Mouse (Mus musculus): Measurements from ENCODE around the gene 1700001K19Rik.
"Not testable (repeated sequence)": the region's sequence is repeated elsewhere in the genome, so short reads cannot be mapped to it uniquely, and the experiment has no call there.

1700001K19Rik gene

DNA sequence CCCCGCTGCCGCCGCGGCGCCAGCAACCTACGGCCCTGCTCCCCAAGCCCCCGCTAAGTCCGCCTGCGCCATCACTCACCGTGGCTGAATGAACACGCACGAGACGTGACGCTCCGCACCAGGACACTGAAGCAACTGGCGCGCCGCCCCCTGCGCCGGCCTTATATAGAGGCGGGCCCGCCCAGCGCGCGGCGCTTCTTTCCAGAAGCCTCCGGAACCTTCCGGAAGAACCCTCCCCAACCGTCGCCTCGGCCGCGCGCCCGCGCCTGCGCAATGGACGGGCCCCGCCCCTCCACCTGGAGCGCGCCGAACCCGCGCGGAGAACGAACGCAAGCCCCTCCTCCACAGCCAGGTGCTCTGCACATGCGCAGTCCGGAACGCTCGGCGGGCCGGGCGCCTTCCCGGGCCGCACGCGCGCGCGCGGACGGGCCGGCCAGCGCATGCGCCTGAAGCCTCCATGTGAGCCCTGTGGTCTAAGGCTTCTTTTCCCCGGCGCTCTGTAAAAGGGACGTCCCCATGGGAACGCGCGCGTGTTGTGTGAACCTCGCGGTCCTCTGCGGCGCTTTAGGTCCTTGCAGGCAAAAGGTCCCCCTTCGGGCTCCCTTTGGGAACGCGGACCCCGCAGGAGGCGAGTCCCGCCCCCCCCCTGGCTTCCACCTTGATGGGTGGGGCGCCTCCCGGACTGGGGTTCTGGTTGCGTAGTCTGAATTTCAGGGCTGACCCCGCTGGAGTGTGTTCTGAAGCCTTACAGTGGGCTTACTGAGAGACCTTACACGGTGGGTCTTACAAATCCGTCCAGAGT, 14.0 kb upstream of the 1700001K19Rik start:
- peak; percentile 97 for DNase-seq (ENCODE audit: low spot score in 2 of 2)

- peak; percentile 55 to 68 for DNase-seq (ENCODE audit: low spot score in 2 of 2)
These were observed 13.3 kb upstream of the 1700001K19Rik start for GRCm38 (mm10) chr12:110695676-110696171.

GRCm38 (mm10) chr12:110693378-110693777, 11.0 kb upstream of the 1700001K19Rik start:
- not testable (repeated sequence) for DNase-seq (ENCODE audit: low spot score in 2 of 2)

GRCm38 (mm10) chr12:110689919-110690643, 7.7 kb upstream of the 1700001K19Rik start:
- no peak for DNase-seq (ENCODE audit: low spot score in 2 of 2)

- DNase-seq (ENCODE audit: low spot score in 2 of 2) = not testable (repeated sequence)
These were observed 6.5 kb upstream of the 1700001K19Rik start for GRCm38 (mm10) chr12:110688921-110689320.

GRCm38 (mm10) chr12:110687894-110688734, 5.7 kb upstream of the 1700001K19Rik start:
- peak; percentile 39 to 61 for DNase-seq (ENCODE audit: low spot score in 2 of 2)

GRCm38 (mm10) chr12:110683580-110683979, 1.2 kb upstream of the 1700001K19Rik start:
- no peak for DNase-seq (ENCODE audit: low spot score in 2 of 2)

DNA sequence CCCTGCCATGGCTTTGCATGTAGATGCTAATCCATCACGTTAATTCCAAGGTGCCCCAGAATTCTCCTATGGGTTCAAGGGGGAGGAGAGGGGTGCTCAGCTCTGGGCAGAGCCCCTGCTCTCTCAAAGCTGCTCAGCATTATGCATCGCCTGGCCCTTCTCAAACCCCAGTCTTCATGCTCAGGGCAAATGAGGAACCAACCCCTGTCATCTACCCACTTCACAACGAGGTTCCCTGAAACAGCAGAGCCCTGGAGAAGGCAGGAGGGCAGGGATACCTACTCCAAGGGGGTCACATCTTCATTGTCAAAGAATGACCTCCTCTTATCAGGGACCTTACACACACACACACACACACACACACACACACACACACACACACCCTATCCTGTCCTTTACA, 541 bp downstream of the 1700001K19Rik start:
- DNase-seq (ENCODE audit: low spot score in 2 of 2) = no peak

DNA sequence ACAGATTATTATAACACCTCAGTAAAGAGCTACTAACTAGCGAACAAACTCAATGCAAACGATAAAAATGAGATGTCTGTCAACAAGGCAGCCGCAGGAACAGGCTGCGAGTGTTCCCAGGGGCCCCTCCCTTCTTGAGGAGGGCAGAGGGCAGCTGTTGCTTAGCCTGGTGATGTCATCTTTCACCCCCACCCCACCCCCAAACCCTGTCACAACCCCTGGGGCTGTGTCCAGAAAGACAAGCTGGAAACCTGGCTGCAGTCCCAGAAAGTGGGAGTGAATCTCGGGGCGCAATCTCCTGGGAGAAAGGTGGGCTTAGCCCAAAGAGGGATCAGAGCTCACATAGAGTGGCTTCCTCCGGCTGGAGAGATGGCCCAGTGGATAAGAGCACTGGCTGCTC, 1.2 kb downstream of the 1700001K19Rik start:
- DNase-seq (ENCODE audit: low spot score in 2 of 2) = no peak

DNA sequence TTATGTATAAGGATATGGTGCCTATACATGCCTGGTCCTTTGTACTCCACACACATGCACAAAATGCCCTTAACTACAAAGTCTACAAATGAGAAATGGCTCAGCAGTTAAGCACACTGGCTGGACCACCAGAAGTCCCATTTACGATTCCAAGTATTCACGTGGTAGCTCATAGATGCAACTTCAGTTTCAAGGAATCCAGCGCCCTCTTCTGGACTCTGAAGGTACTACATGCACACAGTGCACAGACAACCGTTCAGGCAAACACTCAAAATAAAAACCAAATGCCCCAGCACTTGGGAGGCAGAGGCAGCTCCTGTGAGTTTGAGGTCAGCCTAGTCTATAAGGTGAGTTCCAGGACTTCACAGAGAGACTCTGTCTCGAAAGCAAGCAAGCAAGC, 8.2 kb downstream of the 1700001K19Rik start:
- DNase-seq (ENCODE audit: low spot score in 2 of 2) = no peak

- no peak for DNase-seq (ENCODE audit: low spot score in 2 of 2)
These were observed 14.8 kb downstream of the 1700001K19Rik start for GRCm38 (mm10) chr12:110667466-110668077.

DNA sequence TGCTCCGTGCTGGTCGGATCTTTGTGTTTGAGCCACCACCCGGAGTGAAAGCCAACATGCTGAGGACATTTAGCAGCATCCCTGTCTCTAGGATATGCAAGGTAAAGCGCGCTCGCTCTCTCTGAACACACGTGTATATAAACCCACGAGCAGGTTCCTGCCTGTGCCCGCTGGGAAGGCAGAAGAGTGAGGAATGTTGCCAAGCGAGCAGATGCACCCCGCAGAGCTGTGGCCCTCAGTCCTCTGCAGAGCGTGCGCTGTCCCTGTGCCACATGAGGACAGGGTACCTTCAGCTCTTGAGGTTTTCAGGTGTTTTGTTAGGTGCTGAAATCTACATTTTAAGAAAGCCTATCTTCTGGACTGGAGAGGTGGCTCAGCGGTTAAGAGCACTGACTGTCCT, 20.7 kb downstream of the 1700001K19Rik start:
- no peak for DNase-seq (ENCODE audit: low spot score in 2 of 2)

- DNase-seq (ENCODE audit: low spot score in 2 of 2) = no peak
These were observed 31.0 kb downstream of the 1700001K19Rik start for GRCm38 (mm10) chr12:110651464-110651863.

DNA sequence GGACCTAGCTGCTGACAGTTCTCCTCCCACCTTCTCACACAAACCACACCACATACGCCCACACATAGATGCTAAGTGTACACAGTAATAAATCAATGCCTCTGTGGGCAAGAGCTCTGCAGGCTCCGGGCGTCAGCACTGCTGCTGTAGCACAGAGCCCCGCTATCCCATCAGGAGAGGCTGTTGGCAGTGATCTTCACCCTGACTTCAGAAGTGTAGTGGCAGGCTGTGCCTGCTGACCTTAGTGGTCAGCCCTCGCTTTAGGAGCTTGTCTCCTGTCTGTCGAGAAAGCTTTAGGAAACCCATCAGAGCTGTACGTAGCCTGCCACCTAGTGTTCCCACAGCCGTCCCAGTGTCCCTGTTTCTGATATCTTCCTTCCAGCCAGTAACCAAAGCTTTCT, 32.2 kb downstream of the 1700001K19Rik start:
- peak; percentile 44 to 63 for DNase-seq (ENCODE audit: low spot score in 2 of 2)

DNA sequence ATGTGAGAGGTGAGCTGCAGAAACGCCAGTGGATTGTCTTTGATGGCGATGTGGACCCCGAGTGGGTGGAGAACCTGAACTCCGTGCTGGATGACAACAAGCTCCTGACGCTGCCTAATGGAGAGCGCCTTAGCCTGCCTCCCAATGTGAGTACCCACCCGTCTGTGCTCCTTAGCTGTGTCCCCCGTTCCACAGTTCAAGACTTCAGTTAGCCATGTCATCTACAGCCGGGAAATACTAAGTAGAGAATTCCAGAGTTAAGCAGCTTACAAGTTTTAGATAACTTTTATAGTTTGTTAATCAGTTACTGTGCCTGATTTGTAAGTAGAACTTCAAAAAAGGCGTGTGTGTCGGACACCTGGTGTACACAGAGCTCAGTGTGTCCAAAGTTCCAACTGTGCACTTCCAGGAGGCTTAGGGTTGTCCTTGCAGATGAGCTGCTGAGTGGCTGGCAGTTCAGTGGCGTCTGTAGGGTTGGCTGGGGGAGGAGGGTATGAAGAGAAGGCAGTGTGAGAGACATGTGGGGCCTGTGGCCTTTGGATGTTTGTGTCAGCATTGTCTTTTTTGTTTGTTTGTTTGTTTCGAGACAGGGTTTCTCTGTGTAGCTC, 44.8 kb downstream of the 1700001K19Rik start:
- no peak for DNase-seq (ENCODE audit: low spot score in 2 of 2)

DNA sequence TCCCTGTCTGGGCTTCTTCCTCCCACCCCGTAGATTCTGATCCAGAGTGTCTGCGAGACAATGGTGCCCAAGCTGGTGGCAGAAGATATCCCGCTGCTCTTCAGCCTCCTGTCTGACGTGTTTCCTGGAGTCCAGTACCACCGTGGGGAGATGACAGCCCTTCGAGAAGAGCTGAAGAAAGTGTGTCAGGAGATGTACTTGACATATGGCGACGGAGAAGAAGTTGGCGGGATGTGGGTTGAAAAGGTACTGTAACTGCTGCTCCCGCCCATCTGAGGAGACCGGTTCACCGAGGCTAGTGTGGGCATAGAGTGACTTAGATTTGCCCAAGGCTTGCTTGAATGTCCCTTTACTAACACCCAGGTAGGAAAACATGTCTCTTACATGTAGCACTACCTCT, 46.1 kb downstream of the 1700001K19Rik start:
- peak; percentile 21 to 32 for DNase-seq (ENCODE audit: low spot score in 2 of 2)

- DNase-seq (ENCODE audit: low spot score in 2 of 2) = no peak
These were observed 52.4 kb downstream of the 1700001K19Rik start for GRCm38 (mm10) chr12:110630056-110630455.

Data from frontal cortex, postnatal 36 days (tissue).